Mouse (Mus musculus) MEL (cell line): ENCODE results near the gene Maco1. TPM values are rescaled to one million over a fixed set of nuclear protein-coding genes. Genes with fewer than 3 reads are reported as not detected.

Source experiments
- DNase-seq: peaks from one replicate; pipeline ENCODE4 v3.0.0; 2011; ENCODE audit warnings: low read depth, low spot score
- H3K27ac ChIP-seq: 2 replicates; pipeline ENCODE4 v1.5.1; 2012; ENCODE audit warnings: low read depth, mild to moderate bottlenecking, control low read depth, low read length, moderate library complexity; ENCODE audit not compliant: control insufficient read depth
- H3K27me3 ChIP-seq, 2 experiments: fragments of 150-350 bp in 1 of 2; sonication (generic) in 1 of 2; 2 replicates each; pipeline ENCODE4 v1.6.1; 2012; ENCODE audit warnings: low read length in 2 of 2, mild to moderate bottlenecking in 2 of 2, improper control_type of control experiment in 1 of 2, moderate library complexity in 1 of 2; ENCODE audit not compliant: insufficient read depth in 2 of 2, control insufficient read depth in 1 of 2
- H3K36me3 ChIP-seq, 2 experiments: 2 replicates each; pipeline ENCODE4 v1.6.1; 2012 to 2014; ENCODE audit warnings: low read length in 2 of 2, improper control_type of control experiment in 1 of 2, inconsistent platforms in 1 of 2, mild to moderate bottlenecking in 1 of 2; ENCODE audit not compliant: insufficient read depth in 2 of 2, control insufficient read depth in 1 of 2
- H3K4me1 ChIP-seq, 2 experiments: fragments of 150-350 bp in 1 of 2; sonication (generic) in 1 of 2; 2 replicates each; pipeline ENCODE4 v1.6.1; 2012; ENCODE audit warnings: low read length in 2 of 2, improper control_type of control experiment in 1 of 2, mild to moderate bottlenecking in 1 of 2; ENCODE audit not compliant: insufficient read depth in 2 of 2, control insufficient read depth in 1 of 2
- H3K4me3 ChIP-seq, 2 experiments: fragments of 150-350 bp in 1 of 2; sonication (generic) in 1 of 2; 2 replicates each; pipeline ENCODE4 v1.5.1; 2012; ENCODE audit warnings: low read depth in 2 of 2, low read length in 2 of 2, mild to moderate bottlenecking in 2 of 2, moderate library complexity in 2 of 2, control low read depth in 1 of 2, improper control_type of control experiment in 1 of 2; ENCODE audit not compliant: control insufficient read depth in 1 of 2, insufficient read depth in 1 of 2
- H3K79me2 ChIP-seq: 2 replicates; pipeline ENCODE4 v1.6.1; 2012; ENCODE audit warnings: mild to moderate bottlenecking, low read length, moderate library complexity; ENCODE audit not compliant: control insufficient read depth, poor library complexity, insufficient read depth
- H3K9ac ChIP-seq: 2 replicates; pipeline ENCODE4 v1.6.1; 2012; ENCODE audit warnings: low read depth, mild to moderate bottlenecking, control low read depth, low read length, moderate library complexity; ENCODE audit not compliant: control insufficient read depth, poor library complexity, severe bottlenecking
- H3K9me3 ChIP-seq: fragments of 150-350 bp; sonication (generic); replicated peaks from 2 replicates; pipeline ENCODE4 v1.6.1; 2012; ENCODE audit warnings: mild to moderate bottlenecking, low read length, improper control_type of control experiment, moderate library complexity; ENCODE audit not compliant: insufficient read depth
- CTCF ChIP-seq, 3 experiments: IDR thresholded peaks in 2 of 3; conservative IDR thresholded peaks in 1 of 3; 2 replicates each; pipeline ENCODE4 v1.5.1; 2011 to 2012; ENCODE audit warnings: low read length in 3 of 3, low read depth in 2 of 3, mild to moderate bottlenecking in 2 of 3, improper control_type of control experiment in 1 of 3, inconsistent platforms in 1 of 3, mixed read lengths in 1 of 3, moderate library complexity in 1 of 3; ENCODE audit not compliant: control insufficient read depth in 1 of 3, insufficient read depth in 1 of 3, poor library complexity in 1 of 3, severe bottlenecking in 1 of 3
- ELF1 ChIP-seq: IDR thresholded peaks from 2 replicates; pipeline ENCODE4 v1.6.1; 2014; ENCODE audit warnings: low read depth, mild to moderate bottlenecking, inconsistent platforms, low read length, improper control_type of control experiment, moderate library complexity
- EP300 ChIP-seq, 2 experiments: IDR thresholded peaks; 2 replicates each; pipeline ENCODE4 v1.6.1; 2011; ENCODE audit warnings: improper control_type of control experiment in 2 of 2, low read length in 2 of 2, low read depth in 1 of 2, mild to moderate bottlenecking in 1 of 2
- GABPA ChIP-seq: IDR thresholded peaks from 2 replicates; pipeline ENCODE4 v1.6.1; 2012; ENCODE audit warnings: low read depth, mild to moderate bottlenecking, inconsistent platforms, low read length, improper control_type of control experiment, moderate library complexity
- HCFC1 ChIP-seq: IDR thresholded peaks from 2 replicates; pipeline ENCODE4 v1.6.1; 2012; ENCODE audit warnings: low read depth, mild to moderate bottlenecking, inconsistent platforms, low read length, improper control_type of control experiment, moderate library complexity
- MEF2A ChIP-seq: IDR thresholded peaks from 2 replicates; pipeline ENCODE4 v1.6.1; 2014; ENCODE audit warnings: low read depth, mild to moderate bottlenecking, inconsistent platforms, low read length, improper control_type of control experiment; ENCODE audit not compliant: poor library complexity, insufficient replicate concordance, severe bottlenecking; ENCODE audit errors: extremely low read depth
- MYC ChIP-seq: IDR thresholded peaks from 2 replicates; pipeline ENCODE4 v1.6.1; 2011; ENCODE audit warnings: low read depth, mild to moderate bottlenecking, low read length, improper control_type of control experiment, moderate library complexity
- NRF1 ChIP-seq: IDR thresholded peaks from 2 replicates; pipeline ENCODE4 v1.6.1; 2014; ENCODE audit warnings: low read depth, mild to moderate bottlenecking, inconsistent platforms, low read length, improper control_type of control experiment, moderate library complexity; ENCODE audit not compliant: poor library complexity, insufficient read depth, severe bottlenecking
- POLR2AphosphoS5 ChIP-seq: IDR thresholded peaks from 2 replicates; pipeline ENCODE4 v1.6.1; 2012; ENCODE audit warnings: low read depth, borderline replicate concordance, mild to moderate bottlenecking, inconsistent platforms, low read length, moderate library complexity, mixed read lengths
- RAD21 ChIP-seq: IDR thresholded peaks from 2 replicates; pipeline ENCODE4 v1.6.1; 2011; ENCODE audit warnings: mild to moderate bottlenecking, low read depth, low read length, improper control_type of control experiment
- SIN3A ChIP-seq: IDR thresholded peaks from 2 replicates; pipeline ENCODE4 v1.6.1; 2012; ENCODE audit warnings: low read length, improper control_type of control experiment, inconsistent platforms
- SMC3 ChIP-seq: IDR thresholded peaks from 2 replicates; pipeline ENCODE4 v1.6.1; 2011; ENCODE audit warnings: low read depth, low read length, improper control_type of control experiment
- TBP ChIP-seq: IDR thresholded peaks from 2 replicates; pipeline ENCODE4 v1.8.0; 2011; ENCODE audit warnings: low read depth, low read length, improper control_type of control experiment
- TCF12 ChIP-seq: IDR thresholded peaks from 2 replicates; pipeline ENCODE4 v1.6.1; 2014; ENCODE audit warnings: low read depth, mild to moderate bottlenecking, inconsistent platforms, low read length, improper control_type of control experiment, moderate library complexity
- ZC3H11A ChIP-seq: IDR thresholded peaks from 2 replicates; pipeline ENCODE4 v1.6.1; 2012; ENCODE audit warnings: low read depth, mild to moderate bottlenecking, inconsistent platforms, low read length, improper control_type of control experiment
- ZKSCAN1 ChIP-seq: IDR thresholded peaks from 2 replicates; pipeline ENCODE4 v1.6.1; 2012; ENCODE audit warnings: low read depth, mild to moderate bottlenecking, inconsistent platforms, low read length, improper control_type of control experiment, moderate library complexity
- ZNF384 ChIP-seq: IDR thresholded peaks from 2 replicates; pipeline ENCODE4 v1.6.1; 2012; ENCODE audit warnings: low read depth, mild to moderate bottlenecking, inconsistent platforms, low read length, improper control_type of control experiment
- polyA plus RNA-seq, 2 experiments: library from polyadenylated mRNA; stranded (reverse) in 1 of 2; unstranded in 1 of 2; fragments of >175 nt in 1 of 2; fragments of >200 nt in 1 of 2; gene quantifications; 2 replicates each; pipeline versions ENCODE4 v1.2.1 to v1.2.4; 2012; ENCODE audit warnings: low replicate concordance in 2 of 2, low read depth in 1 of 2; ENCODE audit not compliant: insufficient read length in 2 of 2, insufficient read depth in 1 of 2, missing spikeins in 1 of 2
- total RNA-seq: library from RNA; depleted of rRNA; stranded (reverse); fragments of 300-350 nt; gene quantifications from 2 replicates; pipeline ENCODE4 v1.2.3, GENCODE M21; 2012

Maco1 gene
- total and polyA plus RNA-seq, 3 experiments, result 22.2 to 35.9 TPM; not detected in 1

- peak; percentile 39 for DNase-seq
- peak; percentile 22; the same call in 1 of the 2 replicates for TF ChIP-seq SMC3
- peak; percentile 76; the same call in 1 of the 2 replicates for TF ChIP-seq MYC
- TF ChIP-seq TCF12, result no peak
- peak; percentile 62 to 82 (median 69) for TF ChIP-seq CTCF (IDR thresholded peaks at IDR 0.05 in 2 of 3, conservative IDR thresholded peaks at IDR 0.05 in 1 of 3; ENCODE audit: control insufficient read depth in 1 of 3, insufficient read depth in 1 of 3, low read depth in 2 of 3, low read length in 3 of 3, poor library complexity in 1 of 3, severe bottlenecking in 1 of 3)
- Histone ChIP-seq H3K9ac (no peak overlapping the region), H3K36me3 (no peaks in the 10 kb centered on the region), H3K4me1 (no peaks in the 10 kb centered on the region), H3K27ac (no peak overlapping the region), H3K79me2 (no peaks in the 10 kb centered on the region), H3K27me3 (no peaks in the 10 kb centered on the region), H3K4me3 (no peak overlapping the region), H3K9me3 (no peaks in the 10 kb centered on the region)
These were observed 26.9 kb upstream of the Maco1 start for GRCm38 (mm10) chr4:134880041-134880440.

GRCm38 (mm10) chr4:134879410-134879981 is 26.4 kb upstream of the Maco1 start:
- Histone ChIP-seq H3K36me3 (no peaks in the 10 kb centered on the region), H3K9me3 (no peaks in the 10 kb centered on the region), H3K4me1 (no peaks in the 10 kb centered on the region), H3K9ac (no peak overlapping the region), H3K27ac (no peak overlapping the region), H3K27me3 (no peaks in the 10 kb centered on the region), H3K79me2 (no peaks in the 10 kb centered on the region), H3K4me3 (no peak overlapping the region)
- TF ChIP-seq SMC3, result peak; percentile 56
- TF ChIP-seq RAD21, result peak; percentile 49
- TF ChIP-seq SIN3A, result no peak
- no peak for TF ChIP-seq ZNF384
- TF ChIP-seq CTCF (IDR thresholded peaks at IDR 0.05 in 2 of 3, conservative IDR thresholded peaks at IDR 0.05 in 1 of 3; ENCODE audit: control insufficient read depth in 1 of 3, insufficient read depth in 1 of 3, low read depth in 2 of 3, low read length in 3 of 3, poor library complexity in 1 of 3, severe bottlenecking in 1 of 3), result peak; percentile 28 to 80 (median 69)
- peak; percentile 35 for DNase-seq

GRCm38 (mm10) chr4:134876171-134876570 is 23.0 kb upstream of the Maco1 start:
- peaks cover 0 to 3% of the 10 kb centered on the region in 2 experiments; a peak in 1 of 4 replicates for H3K36me3 ChIP-seq
- H3K4me1 ChIP-seq, result peaks cover 3 to 4% of the 10 kb centered on the region in 2 experiments; a peak in 2 of 4 replicates
- DNase-seq, result no peak
- no peak overlapping the region for H3K27ac ChIP-seq
- no peak overlapping the region for H3K9ac ChIP-seq
- H3K27me3 ChIP-seq, result no peaks in the 10 kb centered on the region
- H3K9me3 ChIP-seq, result no peaks in the 10 kb centered on the region
- TF ChIP-seq GABPA (no peak), ZKSCAN1 (no peak), ZC3H11A (no peak), NRF1 (no peak), HCFC1 (no peak), TBP (no peak), ELF1 (no peak), POLR2AphosphoS5 (no peak), TCF12 (no peak), EP300 (IDR thresholded peaks at IDR 0.05; ENCODE audit: low read depth in 1 of 2, low read length in 2 of 2) (no peak), CTCF (IDR thresholded peaks at IDR 0.05 in 2 of 3, conservative IDR thresholded peaks at IDR 0.05 in 1 of 3; ENCODE audit: control insufficient read depth in 1 of 3, insufficient read depth in 1 of 3, low read depth in 2 of 3, low read length in 3 of 3, poor library complexity in 1 of 3, severe bottlenecking in 1 of 3) (no peak), MEF2A (no peak)
- H3K79me2 ChIP-seq, result no peaks in the 10 kb centered on the region
- H3K4me3 ChIP-seq, result no peak overlapping the region
